Mouse (Mus musculus) E14TG2a.4 (cell line): ENCODE measurements around the gene Fntb.

Experiments
- H3K27me3 ChIP-seq: 2 replicates; pipeline ENCODE4 v1.6.1; 2014; ENCODE audit warnings: low read length, control low read depth; ENCODE audit not compliant: insufficient read depth
- H3K36me3 ChIP-seq: 2 replicates; pipeline ENCODE4 v1.6.1; 2014; ENCODE audit warnings: low read length, control low read depth; ENCODE audit not compliant: insufficient read depth
- H3K4me1 ChIP-seq: replicated peaks from 2 replicates; pipeline ENCODE4 v1.6.1; 2014; ENCODE audit warnings: low read depth, low read length, control low read depth
- H3K4me3 ChIP-seq: replicated peaks from 2 replicates; pipeline ENCODE4 v1.5.1; 2014; ENCODE audit warnings: mild to moderate bottlenecking, low read length
- H3K9me3 ChIP-seq: 2 replicates; pipeline ENCODE4 v1.6.1; 2014; ENCODE audit warnings: low read length, control low read depth
- CTCF ChIP-seq: conservative IDR thresholded peaks from 2 replicates; pipeline ENCODE4 v1.5.1; 2014; ENCODE audit warnings: low read length
- NANOG ChIP-seq: IDR thresholded peaks from 2 replicates; pipeline ENCODE4 v1.6.1; 2014; ENCODE audit warnings: borderline replicate concordance, low read length, mixed read lengths
- POU5F1 ChIP-seq: IDR thresholded peaks from 2 replicates; pipeline ENCODE4 v1.6.1; 2014; ENCODE audit warnings: low read length, borderline replicate concordance

Fntb gene

DNA sequence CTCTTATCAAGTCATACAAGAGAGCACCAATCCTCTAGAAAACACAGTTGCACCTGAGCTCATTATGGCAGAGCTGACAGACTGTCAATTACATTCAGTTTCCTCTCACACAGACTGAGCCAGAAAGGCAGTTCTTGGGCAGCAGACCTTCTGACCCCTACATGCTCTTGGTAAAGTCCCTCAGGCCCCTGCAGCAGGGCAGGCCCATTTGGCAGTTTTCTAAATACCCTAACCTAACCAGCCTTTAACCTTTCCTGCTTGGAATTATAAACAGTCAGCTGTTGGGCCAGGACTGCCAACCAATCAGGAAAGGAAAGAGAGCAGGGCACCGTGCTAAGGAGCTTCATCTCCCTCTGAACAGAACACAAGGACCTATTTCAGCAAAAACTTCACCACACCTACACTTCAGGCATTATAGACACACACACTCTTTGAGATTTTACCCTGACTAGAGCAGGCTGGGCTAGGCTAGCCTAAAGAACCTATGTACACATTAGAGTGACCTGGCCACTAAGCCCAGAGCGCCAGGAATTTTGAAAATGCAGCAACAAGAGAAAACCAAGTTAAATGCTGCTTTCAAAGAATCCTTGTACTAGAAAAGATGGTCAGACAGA is 188.5 kb downstream of the Fntb start:
- H3K36me3 ChIP-seq = peaks cover 100% of the 10 kb centered on the region
- TF ChIP-seq NANOG (no peak), POU5F1 (no peak), CTCF (no peak)
- no peak overlapping the region for H3K4me3 ChIP-seq
- H3K27me3 ChIP-seq = no peaks in the 10 kb centered on the region
- peaks cover 83% of the 10 kb centered on the region for H3K4me1 ChIP-seq
- H3K9me3 ChIP-seq = no peaks in the 10 kb centered on the region

DNA sequence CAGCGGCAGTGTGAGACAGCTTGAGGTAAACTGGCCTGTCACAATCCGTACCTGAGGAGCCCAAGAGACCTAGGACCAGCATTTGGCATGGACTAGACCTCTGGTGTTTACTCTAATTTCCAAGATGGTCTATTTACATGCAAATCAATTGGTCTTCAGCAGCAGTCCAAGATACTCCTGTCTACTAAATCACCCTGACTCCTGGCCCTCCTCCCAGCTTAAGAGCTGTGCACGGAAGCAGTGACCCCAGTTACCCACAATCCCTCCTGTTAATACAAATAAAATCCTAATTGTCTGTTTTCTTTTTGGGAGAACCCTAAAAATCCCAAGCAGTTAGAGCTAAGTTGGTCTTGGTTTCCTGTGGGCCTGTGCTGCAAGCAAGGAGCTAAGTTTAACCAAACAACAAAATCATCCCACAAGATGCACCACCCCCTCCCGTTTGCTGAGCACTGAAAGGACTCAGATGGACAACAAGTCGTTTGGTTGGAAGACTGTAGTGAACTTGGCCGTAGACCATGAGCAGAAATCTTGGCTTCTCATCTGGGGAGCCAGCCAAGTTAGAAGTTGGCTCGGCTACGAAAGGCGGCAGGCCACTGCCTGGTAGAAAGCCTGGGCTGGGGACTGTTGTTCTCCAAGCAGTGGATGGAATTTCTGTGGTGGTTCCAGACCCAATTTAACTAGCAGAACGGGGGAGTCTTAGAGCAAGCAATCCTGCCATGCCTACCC is 189.5 kb downstream of the Fntb start:
- H3K36me3 ChIP-seq = peaks cover 100% of the 10 kb centered on the region
- TF ChIP-seq POU5F1 (no peak), CTCF (no peak), NANOG (no peak)
- H3K4me3 ChIP-seq = no peak overlapping the region; the same call in none of the 2 replicates
- H3K27me3 ChIP-seq = no peaks in the 10 kb centered on the region
- no peaks in the 10 kb centered on the region for H3K9me3 ChIP-seq
- peaks cover 89% of the 10 kb centered on the region for H3K4me1 ChIP-seq

DNA sequence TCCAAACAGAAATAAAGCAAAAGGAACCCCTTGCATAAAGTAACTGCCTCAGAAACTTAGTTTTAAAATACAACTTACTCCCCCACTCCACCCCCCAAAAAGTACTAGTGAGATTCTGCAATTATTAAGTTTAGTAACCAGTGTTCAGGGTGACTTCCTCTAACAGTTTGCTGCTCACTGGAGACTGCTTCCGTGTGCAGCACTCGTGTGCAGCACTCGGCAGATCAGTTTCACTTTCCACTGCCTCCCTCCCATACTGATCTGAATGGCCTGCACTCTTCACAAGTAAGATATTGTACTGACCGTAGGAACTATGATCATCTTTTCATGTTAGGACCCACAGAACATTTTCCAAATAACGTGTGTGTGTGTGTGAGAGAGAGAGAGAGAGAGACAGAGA is 192.3 kb downstream of the Fntb start:
- H3K4me3 ChIP-seq = no peak overlapping the region
- no peaks in the 10 kb centered on the region for H3K9me3 ChIP-seq
- no peaks in the 10 kb centered on the region for H3K27me3 ChIP-seq
- H3K36me3 ChIP-seq = peaks cover 83% of the 10 kb centered on the region
- peaks cover 80% of the 10 kb centered on the region for H3K4me1 ChIP-seq
- TF ChIP-seq POU5F1 = no peak
- TF ChIP-seq NANOG = no peak
- no peak for TF ChIP-seq CTCF

DNA sequence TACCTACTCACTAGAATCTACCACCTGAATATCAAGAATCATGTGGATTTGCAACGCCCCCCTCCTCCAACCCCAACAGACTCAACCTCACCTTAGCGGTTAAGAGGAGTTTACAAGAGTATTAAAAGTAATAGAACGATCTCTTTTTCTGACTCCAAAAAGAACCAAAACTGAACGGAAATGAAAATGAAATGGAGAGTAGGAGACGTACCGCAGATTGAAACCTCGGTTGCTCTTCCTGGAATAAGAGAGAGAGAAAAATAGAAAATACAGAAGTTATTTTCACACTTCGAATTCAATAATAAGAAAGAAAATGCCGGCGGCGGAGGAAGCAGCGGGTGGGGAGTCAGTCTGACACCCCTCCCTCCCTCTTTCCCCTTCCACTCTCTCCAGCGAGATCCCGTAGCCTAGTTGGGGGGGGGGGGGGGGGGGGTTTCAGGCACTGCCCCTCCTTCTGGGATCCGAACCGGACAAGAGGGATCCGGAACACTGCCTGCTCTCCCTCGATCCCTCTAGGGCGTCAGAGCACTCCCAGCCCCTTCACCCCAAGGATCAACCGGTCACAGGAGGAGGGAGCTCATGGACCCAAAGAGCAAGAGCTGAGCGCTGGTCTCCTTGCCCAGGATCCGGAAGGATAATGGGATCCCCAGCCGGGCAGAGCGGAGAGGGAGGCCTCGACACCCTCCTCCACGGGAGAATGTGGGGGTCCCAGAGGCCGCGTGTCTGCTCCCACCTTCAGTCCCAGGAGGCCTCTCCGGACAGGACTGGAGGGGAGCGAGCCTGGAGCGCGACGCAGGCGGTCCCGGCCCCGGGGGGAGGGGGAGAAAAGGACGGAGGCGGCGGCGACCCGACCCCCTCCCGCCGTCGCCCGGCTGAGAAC is 195.9 kb downstream of the Fntb start:
- H3K4me1 ChIP-seq = peaks cover 75% of the 10 kb centered on the region
- H3K36me3 ChIP-seq = peaks cover 47% of the 10 kb centered on the region
- no peaks in the 10 kb centered on the region for H3K9me3 ChIP-seq
- H3K27me3 ChIP-seq = no peaks in the 10 kb centered on the region
- TF ChIP-seq NANOG (no peak), POU5F1 (no peak), CTCF (no peak)
- H3K4me3 ChIP-seq = peak overlapping the region; percentile 100

DNA sequence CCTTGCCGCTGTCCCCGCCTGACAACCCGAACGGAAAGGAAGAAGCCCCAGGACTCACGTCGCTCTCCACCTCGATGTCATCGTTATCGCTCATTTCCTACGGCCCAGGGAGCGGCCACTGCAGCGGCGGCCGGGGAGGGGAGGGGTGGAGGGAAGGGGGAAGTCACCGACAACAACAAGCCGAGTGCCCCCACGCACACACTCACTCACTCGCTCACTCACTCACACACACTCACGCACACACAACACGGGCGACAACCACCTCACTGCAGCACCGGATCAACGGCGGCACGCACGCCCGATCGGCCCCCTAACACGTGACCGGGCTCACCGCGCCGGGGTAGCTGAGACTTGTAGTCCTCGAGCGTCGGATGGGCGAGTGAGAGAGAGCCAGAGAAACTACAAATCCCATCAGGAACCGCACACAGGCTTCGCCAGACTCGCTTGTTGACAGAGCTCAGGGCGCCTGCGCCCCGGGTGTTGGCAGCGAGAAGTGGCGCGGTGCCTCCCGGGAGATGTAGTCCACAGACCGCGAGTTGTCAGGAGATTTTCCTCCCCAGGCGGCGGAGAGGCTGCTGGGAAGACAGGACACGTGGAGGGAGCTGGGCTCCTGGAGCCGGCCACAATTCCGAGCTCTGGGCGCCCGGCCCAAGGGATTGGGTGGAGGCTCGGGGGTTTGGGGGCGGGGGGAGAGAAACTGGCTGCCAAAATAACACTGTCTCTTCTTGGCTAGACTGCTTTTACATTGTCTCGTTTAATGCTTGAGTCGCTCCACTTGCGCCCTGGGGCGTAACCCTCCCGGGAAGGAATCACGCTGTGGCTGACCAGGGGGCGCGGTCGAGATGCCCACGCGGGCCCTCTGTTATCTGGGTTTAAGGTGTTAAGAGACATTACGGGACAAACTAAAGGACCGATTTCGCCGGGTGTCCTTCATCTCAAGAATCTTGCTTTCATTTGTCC is 196.8 kb downstream of the Fntb start, which contains the start of gene Max:
Max (minus strand) TSS at position 270 of the 960 bp plus-strand sequence.
- TF ChIP-seq CTCF (no peak), NANOG (no peak), POU5F1 (no peak)
- no peaks in the 10 kb centered on the region for H3K9me3 ChIP-seq

DNA sequence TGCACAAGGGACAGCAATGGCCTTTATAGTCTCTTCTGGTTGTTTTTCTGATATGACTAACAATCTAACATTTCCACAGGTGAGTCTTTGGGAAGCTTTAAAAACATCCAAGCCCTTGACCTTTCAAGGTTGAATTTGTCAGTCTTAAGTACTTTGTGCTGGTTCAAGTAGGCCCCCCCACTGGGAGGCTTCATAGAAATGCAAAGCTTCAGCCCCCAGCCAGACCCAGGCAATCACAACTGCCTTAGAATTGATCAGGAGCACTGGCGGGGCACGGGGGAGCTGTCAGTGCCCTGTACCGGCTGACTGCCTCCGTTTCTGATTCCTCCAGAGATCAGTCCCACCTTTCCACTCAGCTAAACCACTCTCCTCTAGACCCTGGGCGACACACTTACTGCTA is 199.7 kb downstream of the Fntb start:
- peaks cover 71% of the 10 kb centered on the region for H3K4me1 ChIP-seq

More for the DNA sequence above, 196.8 kb downstream of the Fntb start, which contains the start of gene Max:
- peaks cover 38% of the 10 kb centered on the region for H3K36me3 ChIP-seq
- H3K4me3 ChIP-seq = peak within 1 kb of the TSS; percentile 100
- H3K4me1 ChIP-seq = peaks cover 75% of the 10 kb centered on the region
- no peaks in the 10 kb centered on the region for H3K27me3 ChIP-seq

DNA sequence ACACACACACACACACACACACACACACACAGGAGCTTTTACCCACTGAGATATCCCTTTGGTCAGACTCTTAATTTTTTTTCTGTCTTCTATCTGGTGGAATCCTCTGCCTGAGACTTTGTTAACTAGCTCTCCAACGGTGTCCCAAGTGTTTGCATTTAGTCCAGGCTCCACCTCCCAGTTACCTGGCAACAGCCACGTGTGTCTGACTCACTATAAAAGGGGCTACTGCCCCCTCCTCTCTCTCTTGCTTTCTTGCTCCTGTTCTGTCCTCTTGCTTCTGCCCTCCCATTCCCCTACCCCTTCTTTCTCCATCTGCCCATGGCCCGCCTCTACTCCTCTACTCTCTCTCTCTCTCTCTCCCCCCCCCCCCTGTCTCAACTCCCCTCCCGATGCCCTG is 200.5 kb downstream of the Fntb start:
- H3K36me3 ChIP-seq = peaks cover under 1% of the 10 kb centered on the region
- no peaks in the 10 kb centered on the region for H3K27me3 ChIP-seq
- peak overlapping the region; percentile 66 for H3K4me3 ChIP-seq
- no peaks in the 10 kb centered on the region for H3K9me3 ChIP-seq
- TF ChIP-seq POU5F1 (no peak), NANOG (no peak), CTCF (no peak)
- H3K4me1 ChIP-seq = peaks cover 66% of the 10 kb centered on the region

More for the DNA sequence above, 199.7 kb downstream of the Fntb start:
- H3K27me3 ChIP-seq = no peaks in the 10 kb centered on the region
- peak overlapping the region; percentile 66 for H3K4me3 ChIP-seq
- peak; percentile 72; the same call in 1 of the 2 replicates for TF ChIP-seq POU5F1
- TF ChIP-seq NANOG = peak; percentile 84
- no peak for TF ChIP-seq CTCF
- no peaks in the 10 kb centered on the region for H3K9me3 ChIP-seq
- H3K36me3 ChIP-seq = peaks cover 9% of the 10 kb centered on the region
